Mouse (Mus musculus) brown adipose tissue, adult 24 weeks (tissue): ENCODE results near the gene Sesn2. TPM values are rescaled to one million over a fixed set of nuclear protein-coding genes. Genes with fewer than 3 reads are reported as not detected.
"Not testable (repeated sequence)": the region's sequence is repeated elsewhere in the genome, so short reads cannot be mapped to it uniquely, and the experiment has no call there.

Experiments used
- H3K27ac ChIP-seq: fragments of 200-500 bp; replicated peaks from 2 replicates; pipeline ENCODE4 v1.5.1; 2012; ENCODE audit warnings: low read depth, mild to moderate bottlenecking, low read length
- H3K4me1 ChIP-seq: fragments of 200-500 bp; 2 replicates; pipeline ENCODE4 v1.6.1; 2012; ENCODE audit warnings: low read length, mixed read lengths; ENCODE audit not compliant: control insufficient read depth, insufficient read depth, insufficient read length
- H3K4me3 ChIP-seq: fragments of 200-500 bp; 2 replicates; pipeline ENCODE4 v1.5.1; 2012; ENCODE audit warnings: low read depth, mild to moderate bottlenecking, low read length, moderate library complexity; ENCODE audit not compliant: insufficient read depth
- polyA plus RNA-seq: library from polyadenylated mRNA; stranded (reverse); fragments of >200 nt; gene quantifications from 2 replicates; pipeline ENCODE4 v1.2.4, GENCODE M21; 2012; ENCODE audit not compliant: missing spikeins, insufficient read depth, insufficient read length

Gene Sesn2
- polyA plus RNA-seq, 1 experiment: 14.5 TPM

GRCm38 (mm10) chr4:132503344-132503743 is 7.0 kb downstream of the Sesn2 start:
- no peak overlapping the region for H3K27ac ChIP-seq
- H3K4me3 ChIP-seq: no peak overlapping the region

DNA sequence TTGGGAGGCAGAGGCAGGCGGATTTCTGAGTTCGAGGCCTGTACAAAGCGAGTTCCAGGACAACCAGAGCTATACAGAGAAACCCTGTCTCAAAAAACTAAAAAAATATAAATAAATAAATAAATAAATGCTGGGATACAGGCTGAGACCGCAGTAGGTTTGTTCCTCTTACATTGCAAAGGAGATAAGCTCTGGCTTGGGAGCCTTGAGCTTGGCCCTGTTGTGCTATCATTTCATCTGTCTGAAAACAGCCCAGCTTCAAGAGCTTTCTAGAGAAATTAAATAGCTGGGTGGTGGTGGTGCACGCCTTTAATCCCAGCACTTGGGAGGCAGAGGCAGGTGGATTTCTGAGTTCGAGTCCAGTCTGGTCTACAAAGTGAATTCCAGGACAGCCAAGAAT is 8.7 kb downstream of the Sesn2 start:
- Histone ChIP-seq H3K4me1 (no peaks in the 10 kb centered on the region), H3K4me3 (no peak overlapping the region), H3K27ac (no peak overlapping the region)

More at GRCm38 (mm10) chr4:132503344-132503743, 7.0 kb downstream of the Sesn2 start:
- no peaks in the 10 kb centered on the region for H3K4me1 ChIP-seq

- no peak overlapping the region for H3K4me3 ChIP-seq
- no peak overlapping the region for H3K27ac ChIP-seq
- peaks cover 14% of the 10 kb centered on the region for H3K4me1 ChIP-seq
These were observed 15.9 kb downstream of the Sesn2 start for GRCm38 (mm10) chr4:132494271-132494918.

DNA sequence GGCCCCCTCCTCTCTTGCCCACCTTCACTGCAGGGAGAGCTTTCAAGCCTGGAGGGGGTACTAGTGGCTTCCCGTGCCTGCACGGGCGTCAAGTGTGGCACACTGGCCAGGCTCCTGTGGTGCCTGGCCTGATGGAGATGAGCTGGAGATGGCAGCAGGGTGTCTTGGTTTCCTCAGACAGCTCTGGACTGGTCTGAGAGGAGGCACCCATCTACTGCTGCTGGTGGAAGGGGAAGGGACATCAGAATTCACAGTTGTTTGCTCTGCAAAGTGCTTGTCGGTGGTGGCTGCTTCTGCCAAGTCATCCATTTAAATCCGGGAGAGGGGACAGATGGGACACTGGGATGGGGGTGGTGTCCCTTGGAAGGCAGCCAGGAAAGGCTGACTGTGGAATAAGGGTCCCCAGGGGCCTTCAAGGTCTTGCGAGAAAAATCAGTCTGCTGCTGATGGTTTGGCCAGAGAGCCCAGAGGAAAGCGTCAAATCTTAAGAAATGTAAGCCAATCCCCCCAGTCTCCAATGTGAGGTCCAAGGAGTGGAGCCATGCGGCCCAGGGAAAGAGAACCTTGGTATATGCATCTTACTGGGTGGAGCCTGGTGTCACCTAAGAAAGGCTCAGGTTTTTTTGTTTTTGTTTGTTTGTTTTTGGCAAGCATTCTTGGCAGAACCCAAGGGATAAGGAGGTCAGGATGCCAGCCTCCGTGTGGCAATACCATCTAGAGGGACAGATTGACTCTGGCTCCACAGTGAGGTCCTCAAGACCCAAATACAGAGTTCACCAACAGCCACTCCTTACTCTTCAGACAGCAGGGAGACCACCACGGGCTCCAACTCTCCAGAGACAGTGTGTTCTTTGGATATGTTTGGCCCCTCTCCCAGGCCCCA is 17.9 kb downstream of the Sesn2 start:
- Histone ChIP-seq H3K4me3 (no peak overlapping the region), H3K4me1 (peaks cover 14% of the 10 kb centered on the region), H3K27ac (peak overlapping the region; percentile 91)

GRCm38 (mm10) chr4:132491748-132492147 is 18.6 kb downstream of the Sesn2 start:
- peak overlapping the region; percentile 91 for H3K27ac ChIP-seq
- H3K4me3 ChIP-seq: no peak overlapping the region
- peaks cover 14% of the 10 kb centered on the region for H3K4me1 ChIP-seq

DNA sequence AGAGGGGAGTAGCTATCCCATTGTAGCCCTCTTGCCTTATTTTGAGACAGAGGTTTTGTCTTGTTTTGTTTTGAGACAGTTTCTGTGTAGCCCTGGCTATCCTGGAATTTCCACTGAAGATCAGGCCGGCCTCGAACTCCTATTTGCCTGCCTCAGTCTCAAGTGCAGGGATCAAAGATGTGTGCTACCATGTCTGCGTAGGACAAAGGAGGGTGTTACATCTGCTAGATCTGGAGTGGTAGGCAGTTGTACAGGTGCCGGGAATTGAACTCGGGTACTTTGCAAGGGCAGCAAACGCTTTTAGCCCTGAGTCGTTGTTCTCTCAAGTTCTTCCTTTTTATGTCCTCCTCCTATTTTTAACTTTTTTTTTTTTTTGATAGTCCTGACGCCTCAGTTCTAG is 19.2 kb downstream of the Sesn2 start:
- Histone ChIP-seq H3K27ac (peak overlapping the region; percentile 79), H3K4me3 (no peak overlapping the region), H3K4me1 (peaks cover 14% of the 10 kb centered on the region)

GRCm38 (mm10) chr4:132490273-132491010 is 19.9 kb downstream of the Sesn2 start:
- peaks cover 14% of the 10 kb centered on the region for H3K4me1 ChIP-seq
- H3K4me3 ChIP-seq: no peak overlapping the region
- peak overlapping the region; percentile 91 for H3K27ac ChIP-seq

GRCm38 (mm10) chr4:132488976-132489375 is 21.3 kb downstream of the Sesn2 start:
- Histone ChIP-seq H3K27ac (peak overlapping the region; percentile 91), H3K4me3 (no peak overlapping the region), H3K4me1 (peaks cover 14% of the 10 kb centered on the region)

GRCm38 (mm10) chr4:132488521-132488920 is 21.8 kb downstream of the Sesn2 start:
- Histone ChIP-seq H3K4me3 (no peak overlapping the region), H3K27ac (peak overlapping the region; percentile 91), H3K4me1 (peaks cover 14% of the 10 kb centered on the region)

- no peak overlapping the region for H3K27ac ChIP-seq
- no peak overlapping the region for H3K4me3 ChIP-seq
- H3K4me1 ChIP-seq: no peaks in the 10 kb centered on the region; the same call in 1 of the 2 replicates
These were observed 25.5 kb downstream of the Sesn2 start for GRCm38 (mm10) chr4:132484820-132485219.

GRCm38 (mm10) chr4:132484231-132484630 is 26.1 kb downstream of the Sesn2 start:
- Histone ChIP-seq H3K4me3 (no peak overlapping the region), H3K27ac (no peak overlapping the region), H3K4me1 (no peaks in the 10 kb centered on the region; the same call in 1 of the 2 replicates)

DNA sequence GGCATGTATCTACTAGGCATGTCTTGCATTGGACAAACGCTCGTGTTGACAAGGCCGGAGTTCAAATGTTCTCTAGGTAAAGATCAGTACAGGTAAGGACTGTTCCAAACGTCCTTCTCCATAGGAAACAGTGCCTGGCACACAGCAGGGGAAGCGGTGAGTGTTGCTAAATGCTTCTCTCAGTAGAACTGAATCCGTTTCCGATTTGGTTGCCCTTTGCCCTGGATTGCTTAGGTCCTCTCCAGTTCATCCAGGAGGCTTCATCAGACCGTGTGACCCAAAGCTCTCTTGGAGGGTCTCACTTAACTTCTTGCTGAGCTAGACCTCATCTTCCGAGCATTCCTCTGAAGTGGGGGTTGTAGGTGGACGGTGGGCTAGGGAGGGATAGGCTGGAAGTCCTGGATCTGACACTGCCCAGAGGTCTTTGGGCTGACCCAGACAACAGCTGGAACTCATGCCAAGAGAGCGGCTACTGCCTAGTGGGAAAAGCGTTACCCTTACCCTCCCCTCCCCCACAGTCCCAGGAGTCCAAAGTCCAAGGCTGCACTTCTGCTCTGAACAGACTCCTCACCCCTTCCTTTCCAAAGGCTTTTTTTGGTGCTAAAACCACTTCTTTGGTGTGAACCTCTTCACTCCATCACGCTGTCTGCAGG is 27.2 kb downstream of the Sesn2 start:
- Histone ChIP-seq H3K27ac (peak overlapping the region; percentile 99), H3K4me3 (no peak overlapping the region), H3K4me1 (peaks cover 1% of the 10 kb centered on the region; the same call in 1 of the 2 replicates)

DNA sequence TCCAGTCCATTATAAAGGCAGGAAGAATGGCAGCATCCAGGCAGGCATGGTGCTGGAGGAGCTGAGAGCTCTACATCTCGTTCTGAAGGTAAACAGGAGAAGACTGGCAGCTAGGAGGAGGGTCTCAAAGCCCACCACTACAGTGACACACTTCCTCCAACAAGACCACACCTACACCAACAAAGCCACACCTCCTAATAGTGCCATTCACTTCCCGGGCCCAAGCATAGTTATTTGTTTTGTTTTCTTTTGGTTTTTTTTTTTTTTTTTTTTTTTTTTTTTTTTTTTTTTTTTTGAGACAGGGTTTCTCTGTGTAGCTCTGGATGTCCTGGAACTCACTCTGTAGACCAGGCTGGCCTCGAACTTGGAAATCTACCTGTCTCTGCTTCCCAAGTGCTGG is 28.2 kb downstream of the Sesn2 start:
- 0 out of 2 replicates have a peak overlapping the region, but pooled peaks have one; percentile 41 for H3K27ac ChIP-seq
- not testable (repeated sequence) for H3K4me3 ChIP-seq, H3K4me1 ChIP-seq

DNA sequence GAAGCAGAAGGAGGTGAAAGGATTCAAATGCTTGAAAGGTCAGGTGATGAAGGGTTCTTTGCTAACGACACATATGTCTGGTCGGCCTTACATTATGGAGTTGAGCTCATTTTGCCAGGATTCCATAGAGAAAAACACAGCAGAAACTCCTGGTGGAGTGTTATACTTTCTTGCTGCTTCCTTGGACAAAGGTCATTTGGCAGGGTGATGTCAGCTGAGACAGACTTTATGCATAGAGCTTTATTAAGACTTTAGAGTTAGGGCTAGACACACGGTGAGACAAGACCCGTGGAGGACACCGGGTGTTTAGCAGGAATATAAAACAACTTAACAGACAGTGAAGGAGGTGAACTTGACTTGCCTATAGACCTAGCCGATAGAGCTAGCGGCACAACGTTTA is 32.5 kb downstream of the Sesn2 start:
- Histone ChIP-seq H3K4me3 (no peak overlapping the region), H3K4me1 (peaks cover 3% of the 10 kb centered on the region; the same call in 1 of the 2 replicates), H3K27ac (peak overlapping the region; percentile 83)
